Mouse (Mus musculus): ENCODE data around the gene Mnd1. TPM values are rescaled to one million over a fixed set of nuclear protein-coding genes. Genes with fewer than 3 reads are reported as not detected.

Mnd1 gene
- polyA plus RNA-seq, 1 experiment from 2014 or later: 0.92 TPM

- Histone ChIP-seq H3K27ac (no peak overlapping the region), H3K4me3 (ENCODE audit: inconsistent target) (no peak overlapping the region), H3K36me3 (ENCODE audit: inconsistent target) (no peaks in the 10 kb centered on the region), H3K79me2 (ENCODE audit: inconsistent target) (no peaks in the 10 kb centered on the region)
- WGBS (ENCODE audit: missing documents): 84% methylated on average over 2 of the region's 2 CpGs
These were observed 92.1 kb downstream of the Mnd1 start for GRCm38 (mm10) chr3:84063369-84063914.

GRCm38 (mm10) chr3:84061523-84062453 lies 93.8 kb downstream of the Mnd1 start:
- Histone ChIP-seq H3K4me3 (ENCODE audit: inconsistent target) (no peak overlapping the region), H3K79me2 (ENCODE audit: inconsistent target) (no peaks in the 10 kb centered on the region), H3K36me3 (ENCODE audit: inconsistent target) (no peaks in the 10 kb centered on the region), H3K27ac (no peak overlapping the region)
- 61% methylated on average over 13 of the region's 13 CpGs for WGBS (ENCODE audit: missing documents)

- Histone ChIP-seq H3K36me3 (ENCODE audit: inconsistent target) (no peaks in the 10 kb centered on the region), H3K79me2 (ENCODE audit: inconsistent target) (no peaks in the 10 kb centered on the region), H3K27ac (no peak overlapping the region), H3K4me3 (ENCODE audit: inconsistent target) (no peak overlapping the region)
- 94% methylated on average over 5 of the region's 5 CpGs for WGBS (ENCODE audit: missing documents)
These were observed 94.6 kb downstream of the Mnd1 start for GRCm38 (mm10) chr3:84060946-84061345.

- no peaks in the 10 kb centered on the region for H3K36me3 ChIP-seq (ENCODE audit: inconsistent target)
- H3K79me2 ChIP-seq (ENCODE audit: inconsistent target): no peaks in the 10 kb centered on the region
- 91% methylated on average over 4 of the region's 4 CpGs for WGBS (ENCODE audit: missing documents)
- H3K27ac ChIP-seq: no peak overlapping the region
- H3K4me3 ChIP-seq (ENCODE audit: inconsistent target): no peak overlapping the region
These were observed 95.5 kb downstream of the Mnd1 start for GRCm38 (mm10) chr3:84060128-84060527.

- WGBS (ENCODE audit: missing documents): 99% methylated on average over 4 of the region's 4 CpGs
- Histone ChIP-seq H3K27ac (no peak overlapping the region), H3K79me2 (ENCODE audit: inconsistent target) (no peaks in the 10 kb centered on the region), H3K4me3 (ENCODE audit: inconsistent target) (no peak overlapping the region), H3K36me3 (ENCODE audit: inconsistent target) (no peaks in the 10 kb centered on the region)
These were observed 95.9 kb downstream of the Mnd1 start for GRCm38 (mm10) chr3:84059676-84060075.

- 99% methylated on average over 13 of the region's 13 CpGs for WGBS (ENCODE audit: missing documents)
- Histone ChIP-seq H3K79me2 (ENCODE audit: inconsistent target) (no peaks in the 10 kb centered on the region), H3K4me3 (ENCODE audit: inconsistent target) (no peak overlapping the region)
These were observed 96.3 kb downstream of the Mnd1 start for GRCm38 (mm10) chr3:84059261-84059660.

GRCm38 (mm10) chr3:84048729-84049175 lies 106.8 kb downstream of the Mnd1 start:
- Histone ChIP-seq H3K79me2 (ENCODE audit: inconsistent target) (no peaks in the 10 kb centered on the region), H3K36me3 (ENCODE audit: inconsistent target) (no peaks in the 10 kb centered on the region), H3K4me3 (ENCODE audit: inconsistent target) (no peak overlapping the region), H3K27ac (no peak overlapping the region)
- 85% methylated on average over 9 of the region's 9 CpGs for whole genome bisulfite sequencing (ENCODE audit: missing documents)

More at GRCm38 (mm10) chr3:84059261-84059660, 96.3 kb downstream of the Mnd1 start:
- H3K27ac ChIP-seq: no peak overlapping the region
- H3K36me3 ChIP-seq (ENCODE audit: inconsistent target): no peaks in the 10 kb centered on the region

- Histone ChIP-seq H3K4me3 (ENCODE audit: inconsistent target) (no peak overlapping the region), H3K79me2 (ENCODE audit: inconsistent target) (no peaks in the 10 kb centered on the region), H3K36me3 (ENCODE audit: inconsistent target) (no peaks in the 10 kb centered on the region), H3K27ac (no peak overlapping the region)
- 64% methylated on average over 8 of the region's 8 CpGs for WGBS (ENCODE audit: missing documents)
These were observed 109.4 kb downstream of the Mnd1 start for GRCm38 (mm10) chr3:84046206-84046605.

- Histone ChIP-seq H3K4me3 (ENCODE audit: inconsistent target) (no peak overlapping the region), H3K27ac (no peak overlapping the region), H3K79me2 (ENCODE audit: inconsistent target) (peaks cover 21% of the 10 kb centered on the region; the same call in 1 of the 2 replicates), H3K36me3 (ENCODE audit: inconsistent target) (no peaks in the 10 kb centered on the region)
- 75% methylated on average over 8 of the region's 8 CpGs for WGBS (ENCODE audit: missing documents)
These were observed 113.8 kb downstream of the Mnd1 start for GRCm38 (mm10) chr3:84041739-84042138.

GRCm38 (mm10) chr3:84040476-84041082 lies 115.0 kb downstream of the Mnd1 start:
- WGBS (ENCODE audit: missing documents): 2% methylated on average over 23 of the region's 23 CpGs
- Histone ChIP-seq H3K4me3 (ENCODE audit: inconsistent target) (peak overlapping the region; percentile 36), H3K79me2 (ENCODE audit: inconsistent target) (peaks cover 33% of the 10 kb centered on the region; the same call in 1 of the 2 replicates), H3K36me3 (ENCODE audit: inconsistent target) (no peaks in the 10 kb centered on the region), H3K27ac (peak overlapping the region; percentile 46)

GRCm38 (mm10) chr3:84039646-84040475 lies 115.7 kb downstream of the Mnd1 start, which contains the start of gene Tmem131l:
Gene Tmem131l, minus strand, starts transcription at chr3:84040175.
- under 1% methylated on average over 84 of the region's 100 CpGs for WGBS (ENCODE audit: missing documents)
- peak within 1 kb of the TSS; percentile 64 for H3K4me3 ChIP-seq (ENCODE audit: inconsistent target)
- peaks cover 40% of the 10 kb centered on the region; the same call in 1 of the 2 replicates for H3K79me2 ChIP-seq (ENCODE audit: inconsistent target)
- peak within 1 kb of the TSS; percentile 46 for H3K27ac ChIP-seq
- H3K36me3 ChIP-seq (ENCODE audit: inconsistent target): no peaks in the 10 kb centered on the region

GRCm38 (mm10) chr3:84038981-84039645 lies 116.5 kb downstream of the Mnd1 start:
- WGBS (ENCODE audit: missing documents): under 1% methylated on average over 41 of the region's 42 CpGs
- peaks cover 48% of the 10 kb centered on the region; the same call in 1 of the 2 replicates for H3K79me2 ChIP-seq (ENCODE audit: inconsistent target)
- no peaks in the 10 kb centered on the region for H3K36me3 ChIP-seq (ENCODE audit: inconsistent target)
- H3K27ac ChIP-seq: peak overlapping the region; percentile 31
- peak overlapping the region; percentile 64 for H3K4me3 ChIP-seq (ENCODE audit: inconsistent target)

GRCm38 (mm10) chr3:84038126-84038525 lies 117.5 kb downstream of the Mnd1 start:
- H3K4me3 ChIP-seq (ENCODE audit: inconsistent target): peak overlapping the region; percentile 64; the same call in 1 of the 2 replicates
- H3K36me3 ChIP-seq (ENCODE audit: inconsistent target): no peaks in the 10 kb centered on the region
- 53% methylated on average over 1 of the region's 1 CpGs for WGBS (ENCODE audit: missing documents)
- no peak overlapping the region for H3K27ac ChIP-seq
- peaks cover 57% of the 10 kb centered on the region for H3K79me2 ChIP-seq (ENCODE audit: inconsistent target)
